In the genomic region with DNA sequence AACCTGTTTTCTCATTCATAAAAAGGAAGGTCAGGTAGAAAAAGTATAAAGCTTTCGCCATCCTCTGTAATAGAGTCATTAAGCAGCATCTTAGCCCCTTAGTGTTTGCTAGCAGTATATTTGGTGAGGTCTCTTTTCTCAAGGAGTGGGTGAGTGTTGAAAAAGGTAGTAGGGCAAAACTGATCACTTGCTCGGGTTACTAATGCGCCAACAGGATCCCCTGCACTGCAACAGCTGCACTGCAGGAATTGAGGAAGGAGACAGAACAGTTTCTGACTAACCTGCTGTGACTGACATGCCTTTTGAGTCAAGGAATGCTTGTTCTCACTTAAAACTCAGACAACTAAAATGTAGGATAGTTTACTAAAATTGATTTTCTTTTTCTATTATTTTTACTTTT, we compare ENCODE assay signal across 9 mouse cellular contexts. TPM values are rescaled to one million over a fixed set of nuclear protein-coding genes. Genes with fewer than 3 reads are reported as not detected.
DNase-seq lines count a peak whose midpoint lies in the region; ATAC-seq and TF ChIP-seq lines count a peak whose summit lies in the region.
"Had no signal": no experiment of that assay in that cellular context is flagged by ENCODE, and none has a peak within 500 bp of the region (broad histone marks: within the 10 kb centered on the region; RNA-seq: fewer than 3 reads in every experiment).

No protein-coding gene starts in this region.

- no peak for DNase-seq in kidney, adult 11 months
- DNase-seq in embryonic facial prominence, embryonic 11.5 days (ENCODE audit: low spot score), result no peak
- no peak for DNase-seq in intestine, embryonic 14.5 days (ENCODE audit: low spot score)
- no peak for DNase-seq in thymus, postnatal 10 days (ENCODE audit: low spot score in 2 of 2)
- DNase-seq in right cerebral cortex, postnatal 10 days (ENCODE audit: low spot score in 2 of 2), result no peak
- DNase-seq in gastrocnemius, adult 8-10 months (ENCODE audit: low spot score in 2 of 2), result no peak

- H3K4me1 ChIP-seq in kidney, embryonic 15.5 days, result peaks cover 53% of the 10 kb centered on the region
- no peaks in the 10 kb centered on the region for H3K4me1 ChIP-seq in embryonic facial prominence, embryonic 11.5 days (ENCODE audit: control insufficient read depth, insufficient read depth, low read length)
- peaks cover 40% of the 10 kb centered on the region for H3K4me1 ChIP-seq in intestine, embryonic 14.5 days (replicated peaks; ENCODE audit: control insufficient read depth, insufficient read depth, low read length)

- peak overlapping the region; percentile 100; the same call in 1 of the 2 replicates for H3K9ac ChIP-seq in kidney, embryonic 15.5 days
- H3K9ac ChIP-seq in embryonic facial prominence, embryonic 11.5 days (replicated peaks; ENCODE audit: low read length), result peak overlapping the region; percentile 100
- H3K9ac ChIP-seq in intestine, embryonic 14.5 days (ENCODE audit: low read length), result peak overlapping the region; percentile 100

- no peak for TF ChIP-seq POLR2A in myocyte (IDR thresholded peaks at IDR 0.05; ENCODE audit: insufficient read length, low read depth)

- no peaks in the 10 kb centered on the region for H3K27me3 ChIP-seq in kidney, embryonic 15.5 days
- H3K27me3 ChIP-seq in embryonic facial prominence, embryonic 11.5 days (ENCODE audit: control insufficient read depth, insufficient read depth, low read length), result no peaks in the 10 kb centered on the region
- no peaks in the 10 kb centered on the region for H3K27me3 ChIP-seq in intestine, embryonic 14.5 days (replicated peaks; ENCODE audit: control insufficient read depth, insufficient read depth, low read length)
- no peaks in the 10 kb centered on the region for H3K27me3 ChIP-seq in myocyte (ENCODE audit: control insufficient read depth, insufficient read depth, insufficient read length)

- H3K4me2 ChIP-seq in kidney, embryonic 15.5 days, result peak overlapping the region; percentile 86
- peak overlapping the region; percentile 83 for H3K4me2 ChIP-seq in embryonic facial prominence, embryonic 11.5 days (ENCODE audit: low read depth, low read length)
- H3K4me2 ChIP-seq in intestine, embryonic 14.5 days (ENCODE audit: low read length), result peak overlapping the region; percentile 89
- H3K4me2 ChIP-seq in myocyte (ENCODE audit: low read depth), result peak overlapping the region; percentile 88

- ATAC-seq in kidney, embryonic 15.5 days (replicated peaks; ENCODE audit: low FRiP score), result no peak
- no peak for ATAC-seq in embryonic facial prominence, embryonic 11.5 days (replicated peaks; ENCODE audit: insufficient number of reproducible peaks, low FRiP score, low TSS enrichment, low read depth)
- ATAC-seq in intestine, embryonic 14.5 days (replicated peaks; ENCODE audit: low FRiP score, low TSS enrichment, low read depth), result no peak

- H3K4me3 ChIP-seq in kidney, embryonic 15.5 days (replicated peaks), result peak overlapping the region; percentile 98
- H3K4me3 ChIP-seq in embryonic facial prominence, embryonic 11.5 days (ENCODE audit: low read depth, low read length), result peak overlapping the region; percentile 99
- peak overlapping the region; percentile 96 for H3K4me3 ChIP-seq in intestine, embryonic 14.5 days (ENCODE audit: low read depth, low read length)
- H3K4me3 ChIP-seq in myocyte, result peak overlapping the region; percentile 87

- H3ac ChIP-seq in myocyte (ENCODE audit: control insufficient read depth, insufficient read length), result no peak overlapping the region

- peaks cover 66% of the 10 kb centered on the region for H3K79me2 ChIP-seq in myocyte (ENCODE audit: control insufficient read depth, insufficient read depth)

- 35% methylated on average over 3 of the region's 3 CpGs for WGBS in kidney, embryonic 15.5 days
- 44% methylated on average over 3 of the region's 3 CpGs for WGBS in embryonic facial prominence, embryonic 11.5 days
- WGBS in intestine, embryonic 14.5 days, result 33% methylated on average over 3 of the region's 3 CpGs

- H3K9me3 ChIP-seq in kidney, embryonic 15.5 days (replicated peaks), result no peaks in the 10 kb centered on the region
- H3K9me3 ChIP-seq in embryonic facial prominence, embryonic 11.5 days (replicated peaks; ENCODE audit: control insufficient read depth, low read length), result no peaks in the 10 kb centered on the region
- no peaks in the 10 kb centered on the region for H3K9me3 ChIP-seq in intestine, embryonic 14.5 days (ENCODE audit: control insufficient read depth, low read length)

- H3K27ac ChIP-seq in kidney, embryonic 15.5 days, result no peak overlapping the region
- no peak overlapping the region for H3K27ac ChIP-seq in embryonic facial prominence, embryonic 11.5 days (replicated peaks; ENCODE audit: low read depth, low read length)
- no peak overlapping the region for H3K27ac ChIP-seq in intestine, embryonic 14.5 days (ENCODE audit: low read depth)

- H3K36me3 ChIP-seq in kidney, embryonic 15.5 days, result no peaks in the 10 kb centered on the region
- H3K36me3 ChIP-seq in embryonic facial prominence, embryonic 11.5 days (replicated peaks; ENCODE audit: control insufficient read depth, insufficient read depth, low read depth, low read length), result no peaks in the 10 kb centered on the region
- no peaks in the 10 kb centered on the region for H3K36me3 ChIP-seq in intestine, embryonic 14.5 days (ENCODE audit: control insufficient read depth, insufficient read depth, low read length)
- no peaks in the 10 kb centered on the region for H3K36me3 ChIP-seq in myocyte (ENCODE audit: control insufficient read depth, insufficient read depth)

TF ChIP-seq in myocyte, 11 proteins besides CTCF, POLR2A, EP300 and RAD21:
- TF ChIP-seq MAX (IDR thresholded peaks at IDR 0.05; ENCODE audit: low read depth), result no peak
- peak in 2 of 3 experiments; percentile 52 to 60 for TF ChIP-seq MYOD1 (IDR thresholded peaks at IDR 0.05; ENCODE audit: control insufficient read depth in 1 of 3, insufficient read length in 2 of 3, low read depth in 2 of 3)
- TF ChIP-seq MYOG (IDR thresholded peaks at IDR 0.05; ENCODE audit: control insufficient read depth in 1 of 3, insufficient read depth in 1 of 3, insufficient read length in 2 of 3, low read depth in 2 of 3), result peak in 2 of 3 experiments; percentile 7 to 22

RNA-seq across cellular contexts. Expression of a gene that starts 1.8 kb away (rescaled TPM):
- 110 and 114 TPM in 2 replicates for polyA plus RNA-seq in kidney, embryonic 15.5 days (2015; fragmentation: Nextera tagmentation; extraction: Ambion mirVana)
- 119 and 131 TPM in 2 replicates for polyA plus RNA-seq in embryonic facial prominence, embryonic 11.5 days (2014; fragmentation: Nextera tagmentation; extraction: Ambion mirVana)
- polyA plus RNA-seq in intestine, embryonic 14.5 days (2014; fragmentation: Nextera tagmentation; extraction: Ambion mirVana), result 102 and 103 TPM in 2 replicates
- polyA plus RNA-seq in myocyte (2012; fragmentation: generic; extraction: Trizol), result 33.5 TPM
- 10 to 100 TPM; 23.6 to 31.8 (median 26.0) TPM for total RNA-seq in gastrocnemius, adult 8-10 months (2022)

RNA-seq across cellular contexts. Expression of a gene that starts 32.0 kb away (rescaled TPM):
- polyA plus RNA-seq in kidney, embryonic 15.5 days (2015; fragmentation: Nextera tagmentation; extraction: Ambion mirVana), result 45.8 and 47.4 TPM in 2 replicates
- polyA plus RNA-seq in embryonic facial prominence, embryonic 11.5 days (2014; fragmentation: Nextera tagmentation; extraction: Ambion mirVana), result 39.9 and 42.5 TPM in 2 replicates
- 59.3 and 62.3 TPM in 2 replicates for polyA plus RNA-seq in intestine, embryonic 14.5 days (2014; fragmentation: Nextera tagmentation; extraction: Ambion mirVana)
- 38.6 TPM for polyA plus RNA-seq in myocyte (2012; fragmentation: generic; extraction: Trizol)
- 10 to 100 TPM; 22.8 to 27.8 (median 25.1) TPM for total RNA-seq in gastrocnemius, adult 8-10 months (2022)

RNA-seq across cellular contexts. Expression of a gene that starts 37.2 kb away (rescaled TPM):
- 30.3 TPM in 2 replicates for polyA plus RNA-seq in kidney, embryonic 15.5 days (2015; fragmentation: Nextera tagmentation; extraction: Ambion mirVana)
- polyA plus RNA-seq in embryonic facial prominence, embryonic 11.5 days (2014; fragmentation: Nextera tagmentation; extraction: Ambion mirVana), result 17.2 and 19.6 TPM in 2 replicates
- 5.4 and 5.7 TPM in 2 replicates for polyA plus RNA-seq in intestine, embryonic 14.5 days (2014; fragmentation: Nextera tagmentation; extraction: Ambion mirVana)
- 1.0 TPM for polyA plus RNA-seq in myocyte (2012; fragmentation: generic; extraction: Trizol)
- 1 to 10 TPM in 2 of 4 experiments, under 1 TPM in 2; 0.39 to 1.3 (median 0.98) TPM for total RNA-seq in gastrocnemius, adult 8-10 months (2022)
- total RNA-seq: neutrophil, adult 5-6 weeks had no signal

RNA-seq across cellular contexts. Expression of a gene that starts 46.3 kb away (rescaled TPM):
- polyA plus RNA-seq in kidney, embryonic 15.5 days (2015; fragmentation: Nextera tagmentation; extraction: Ambion mirVana), result 1.1 and 1.3 TPM in 2 replicates
- polyA plus RNA-seq in embryonic facial prominence, embryonic 11.5 days (2014; fragmentation: Nextera tagmentation; extraction: Ambion mirVana), result 3.0 and 4.4 TPM in 2 replicates
- polyA plus RNA-seq in intestine, embryonic 14.5 days (2014; fragmentation: Nextera tagmentation; extraction: Ambion mirVana), result 1.9 and 2.3 TPM in 2 replicates
- polyA plus RNA-seq in myocyte (2012; fragmentation: generic; extraction: Trizol), result 0.76 TPM
- total RNA-seq in gastrocnemius, adult 8-10 months (2022), result 1 to 10 TPM; 1.7 to 2.6 (median 1.9) TPM
- total RNA-seq: neutrophil, adult 5-6 weeks had no signal
